Mouse (Mus musculus) frontal cortex, postnatal 25 days (tissue): ENCODE results near the gene Tle3.

Experiments used
- DNase-seq, 2 experiments: peaks; one replicate each; pipeline ENCODE4 v3.0.0; 2022; ENCODE audit warnings: low spot score in 2 of 2

The Tle3 gene

DNA sequence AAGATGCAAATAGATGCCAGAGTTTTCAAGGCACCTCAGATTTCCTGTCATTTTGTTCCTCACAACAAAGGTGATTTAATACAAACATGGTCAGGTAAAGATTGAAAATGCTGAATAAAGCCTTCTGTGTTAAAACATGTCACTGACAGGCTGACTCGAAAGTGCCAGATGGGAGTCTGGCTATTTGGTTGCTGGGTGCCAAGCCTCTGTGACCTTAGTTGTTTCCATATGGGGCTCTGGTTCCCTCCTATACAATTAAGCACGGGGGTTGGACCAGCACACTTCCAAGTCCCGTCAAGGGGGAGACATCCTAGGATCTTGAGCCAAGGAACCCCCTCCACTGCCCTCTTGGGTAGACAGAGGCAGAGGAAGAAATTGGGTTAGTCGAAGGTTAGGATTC lies 13.2 kb upstream of the Tle3 start:
- no peak for DNase-seq

DNA sequence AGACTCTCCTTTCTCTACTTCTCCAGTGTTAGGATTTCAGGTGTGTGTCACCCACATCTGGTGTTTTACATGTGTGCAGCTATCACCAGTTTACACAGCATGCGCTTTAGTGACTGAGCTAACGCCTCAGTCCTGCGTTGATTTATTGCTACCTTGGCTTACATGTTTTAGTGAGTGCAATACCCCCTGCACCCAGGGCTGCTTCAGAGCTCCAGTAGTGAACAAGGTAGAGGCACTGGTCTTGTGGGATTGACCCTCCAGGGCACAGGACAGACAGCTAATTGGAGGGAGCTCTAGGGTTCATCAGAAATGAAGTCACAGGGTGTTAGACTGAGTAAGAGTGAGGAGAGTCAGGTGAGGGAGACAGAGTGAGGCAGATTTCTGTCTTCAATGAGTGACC lies 12.4 kb upstream of the Tle3 start:
- DNase-seq: no peak

DNA sequence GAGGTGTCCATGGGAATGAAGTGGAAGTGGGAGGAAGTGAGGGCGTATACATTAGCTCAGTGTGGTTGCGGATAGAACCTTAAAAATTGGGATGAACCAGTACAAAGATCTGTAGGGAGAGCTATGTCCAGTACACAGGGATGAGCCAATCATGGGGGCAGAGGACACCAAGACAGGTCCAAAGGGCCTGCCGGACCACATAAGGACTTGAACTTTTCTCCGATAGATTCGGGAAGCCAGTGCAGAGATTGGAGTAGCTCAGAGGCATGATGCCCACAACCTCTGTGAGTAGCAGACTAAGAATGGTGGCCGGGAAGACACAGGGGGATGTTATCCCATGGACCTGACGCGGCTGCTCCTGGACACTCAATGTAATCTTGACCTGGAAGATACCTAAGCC lies 12.0 kb upstream of the Tle3 start:
- no peak for DNase-seq

DNA sequence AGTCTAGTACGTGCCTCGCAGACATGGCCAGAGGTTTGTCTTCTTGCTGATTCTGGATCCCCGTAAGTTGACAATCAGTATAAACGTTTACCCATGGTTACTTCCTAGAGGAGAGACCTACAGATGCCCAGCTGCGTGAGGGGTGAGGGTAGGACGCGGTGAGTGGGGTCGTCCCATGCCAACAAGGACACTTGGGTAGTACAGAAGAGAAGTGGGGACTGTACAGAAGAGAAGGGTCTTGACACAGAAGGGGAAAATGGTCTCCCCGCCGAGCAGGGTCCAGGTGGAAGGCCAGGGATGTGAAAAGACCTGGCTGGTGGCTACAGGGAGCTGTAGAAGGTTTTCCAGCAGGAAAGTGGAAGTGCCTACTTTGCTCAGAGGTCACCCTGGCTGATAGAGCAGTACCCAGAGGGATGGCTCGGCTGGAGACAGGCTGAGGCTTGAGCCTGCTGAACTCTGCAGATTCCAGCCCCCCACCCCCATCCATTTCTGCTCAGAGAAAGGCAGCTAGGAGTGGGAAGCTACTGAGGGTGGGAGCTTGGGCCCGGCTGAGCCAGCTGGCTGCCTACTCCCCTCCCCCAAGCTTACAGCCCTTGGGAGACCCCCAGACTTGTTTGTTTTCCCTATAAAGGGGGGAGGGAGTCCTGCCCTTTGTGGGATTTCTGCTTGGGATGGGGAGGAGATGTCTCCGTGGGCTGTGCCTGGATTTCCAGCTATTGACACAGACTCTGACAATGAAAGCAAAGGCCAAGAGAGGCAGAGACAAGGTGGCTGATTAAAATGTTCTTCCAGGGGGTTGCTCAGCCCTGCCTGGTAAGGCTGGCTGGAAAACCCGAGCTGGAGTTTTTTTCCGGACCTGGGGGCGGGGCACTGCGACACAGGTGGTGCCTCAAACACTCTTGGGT lies 11.2 kb upstream of the Tle3 start:
- no peak for DNase-seq

DNA sequence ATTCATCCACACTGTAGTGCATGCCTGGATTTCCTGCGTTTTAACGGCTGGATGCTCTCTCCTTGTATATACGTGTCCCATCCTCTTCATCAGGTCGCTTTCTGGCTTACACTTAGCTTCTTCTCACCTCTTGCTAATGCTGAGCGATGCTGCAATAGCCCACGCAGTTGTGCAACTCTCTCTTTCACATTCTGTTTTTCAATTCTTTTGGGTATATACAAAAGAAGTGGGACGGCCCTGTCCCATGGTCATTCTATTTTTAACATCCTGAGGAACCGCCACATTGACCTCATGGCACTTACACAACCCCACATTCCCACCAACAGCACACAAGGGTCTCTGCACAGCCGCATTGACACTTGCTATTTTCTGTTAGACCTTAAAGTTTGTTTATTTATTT lies 9.0 kb upstream of the Tle3 start:
- DNase-seq: no peak

DNA sequence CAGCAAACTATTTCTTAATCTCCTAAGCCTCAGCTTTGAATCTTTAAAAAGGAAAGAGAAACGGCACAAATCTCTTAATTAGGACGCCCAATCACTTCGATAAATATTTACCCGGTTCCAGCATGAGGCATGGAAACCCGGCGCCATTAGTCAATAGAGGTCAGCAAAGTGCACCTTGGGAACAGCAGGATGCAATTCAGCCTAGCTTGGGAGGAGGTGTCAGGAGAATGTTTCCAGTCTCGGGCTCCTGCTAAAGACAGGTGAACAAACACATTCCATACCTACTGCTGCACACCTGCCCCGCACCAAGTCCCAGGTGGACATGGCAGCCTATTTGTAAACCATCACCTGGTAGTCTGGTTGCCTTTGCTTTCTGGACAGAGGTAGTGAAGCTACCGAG lies 6.1 kb upstream of the Tle3 start:
- no peak for DNase-seq

DNA sequence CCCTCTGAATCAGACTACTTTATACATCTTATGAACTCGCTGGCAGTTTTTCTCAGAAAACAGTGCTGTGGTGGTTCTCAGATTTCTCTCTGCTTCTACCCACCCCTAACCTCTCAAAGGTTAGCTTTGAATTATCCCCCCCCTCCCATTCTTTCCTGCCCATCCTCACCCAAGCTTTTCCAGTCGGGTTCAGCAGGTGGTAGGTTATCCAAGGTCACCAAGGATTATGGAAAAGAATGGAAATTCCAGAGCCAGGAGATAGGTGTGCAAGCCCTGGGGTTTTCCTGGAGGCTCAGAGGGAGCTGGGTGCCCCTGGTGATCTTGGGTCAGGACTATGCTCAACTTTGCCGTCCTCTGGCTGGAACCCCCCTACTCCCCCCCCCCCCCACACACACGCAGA lies 5.0 kb upstream of the Tle3 start:
- no peak for DNase-seq

DNA sequence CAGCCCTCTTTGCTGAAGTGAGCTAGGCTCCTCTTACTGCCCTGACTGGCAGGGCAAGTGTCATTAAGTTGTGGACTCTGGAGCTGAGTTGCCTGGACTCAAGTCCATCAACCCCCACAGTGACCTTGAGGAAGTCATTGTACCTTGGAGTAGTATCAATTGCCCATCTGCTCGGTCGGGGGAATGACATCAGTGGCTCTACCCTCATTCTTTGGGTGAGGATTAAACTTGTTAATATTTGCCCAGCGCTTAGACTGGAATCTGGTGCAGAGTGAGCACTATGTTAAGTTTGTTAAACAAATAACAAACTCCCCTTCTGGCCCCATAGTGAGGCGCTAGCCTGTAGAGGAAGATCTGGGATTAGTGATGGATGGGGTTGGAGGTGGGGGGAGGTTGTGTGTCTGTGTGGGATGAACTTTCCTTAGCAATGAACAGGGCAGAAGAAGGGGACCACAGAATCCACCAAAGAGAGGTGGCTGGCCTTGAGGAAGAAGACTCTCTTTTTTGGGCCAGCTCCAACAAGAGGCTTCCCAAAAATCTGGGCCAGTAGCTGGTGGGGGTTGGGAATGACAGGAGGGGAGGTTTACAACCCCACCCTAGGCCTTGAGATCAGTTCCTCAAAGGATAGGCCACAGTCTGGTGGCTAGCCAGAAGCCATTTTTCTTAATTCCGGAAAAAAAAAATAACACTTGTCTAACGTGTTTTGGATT lies 4.2 kb upstream of the Tle3 start:
- DNase-seq: no peak

DNA sequence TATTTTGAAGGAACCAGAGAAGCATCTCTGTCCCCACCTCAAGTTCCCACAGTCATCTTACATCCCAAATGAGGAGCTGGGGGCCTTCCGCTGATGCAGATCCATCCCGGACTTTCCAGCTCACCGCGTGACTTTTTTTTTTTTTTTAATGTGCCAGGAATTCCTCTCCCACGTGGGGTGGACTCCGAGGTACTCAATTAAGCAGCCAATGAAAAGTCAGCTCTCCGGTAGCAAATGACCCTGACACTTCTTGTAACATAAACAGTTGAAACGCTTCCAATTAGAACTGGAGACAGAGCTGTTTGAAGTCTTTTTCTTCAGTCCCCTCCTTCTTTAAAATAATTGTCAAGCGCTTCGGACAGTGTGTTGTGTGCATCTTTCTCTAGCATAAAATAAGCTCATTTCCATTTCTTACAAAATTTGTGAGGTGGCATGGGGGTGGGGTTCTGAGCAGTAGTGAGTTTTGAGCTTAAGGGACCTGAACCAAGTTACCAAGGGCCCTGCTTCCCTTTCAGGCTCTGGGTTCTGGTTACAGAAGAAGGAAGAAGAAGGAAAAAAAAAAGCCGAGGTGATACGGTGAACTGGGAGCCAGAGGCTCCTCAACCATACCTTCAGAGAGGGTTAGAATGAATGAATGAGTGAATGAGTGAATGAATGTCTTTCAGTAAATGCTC lies 3.5 kb upstream of the Tle3 start:
- DNase-seq: no peak

DNA sequence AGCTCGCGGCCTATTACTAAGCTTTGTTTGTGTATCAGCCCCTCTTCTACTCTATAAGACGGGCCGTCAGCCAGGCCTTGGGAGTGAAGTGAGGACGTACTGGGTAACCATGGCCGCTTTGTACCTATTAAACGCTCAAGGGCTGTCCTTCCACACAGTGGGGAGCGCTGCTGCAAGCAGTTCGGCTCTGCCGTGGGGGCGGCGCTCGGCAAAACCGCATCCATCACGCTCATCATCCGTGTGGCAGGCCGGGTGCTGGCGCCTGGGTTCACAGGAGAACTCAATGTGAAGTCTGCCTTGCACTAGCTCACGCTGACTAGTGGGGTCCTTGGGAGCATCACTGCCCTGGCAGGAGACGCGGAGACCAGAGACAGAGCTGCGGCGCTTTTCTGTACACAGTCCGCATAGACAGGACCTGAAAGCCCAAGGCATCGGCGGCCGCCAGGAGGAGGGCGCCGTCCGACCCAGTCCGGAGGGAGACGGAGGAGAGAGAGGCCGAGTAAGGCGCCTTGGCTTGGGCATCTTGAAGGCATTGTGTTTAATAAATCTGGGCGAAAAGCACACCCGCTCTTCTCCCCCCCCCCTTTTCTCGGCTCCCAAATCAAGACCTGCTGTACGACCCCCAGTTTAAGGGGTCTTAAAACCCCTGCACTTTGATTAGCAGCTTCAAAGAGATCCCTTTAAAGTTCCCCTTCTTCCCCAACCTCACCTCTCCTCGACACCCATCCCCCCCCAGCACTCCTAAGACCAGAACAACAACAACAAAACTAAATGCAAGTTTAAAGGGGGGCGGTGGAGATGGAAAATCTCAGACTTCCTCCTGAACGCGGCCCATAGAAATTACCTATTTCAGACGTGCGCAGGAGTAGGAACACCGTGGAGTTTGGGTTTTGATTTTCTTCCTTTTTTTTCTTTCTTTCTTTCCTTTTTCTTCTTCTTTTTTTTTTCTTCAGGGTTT lies 2.6 kb upstream of the Tle3 start:
- peak in 1 of 2 experiments; percentile 22 for DNase-seq

DNA sequence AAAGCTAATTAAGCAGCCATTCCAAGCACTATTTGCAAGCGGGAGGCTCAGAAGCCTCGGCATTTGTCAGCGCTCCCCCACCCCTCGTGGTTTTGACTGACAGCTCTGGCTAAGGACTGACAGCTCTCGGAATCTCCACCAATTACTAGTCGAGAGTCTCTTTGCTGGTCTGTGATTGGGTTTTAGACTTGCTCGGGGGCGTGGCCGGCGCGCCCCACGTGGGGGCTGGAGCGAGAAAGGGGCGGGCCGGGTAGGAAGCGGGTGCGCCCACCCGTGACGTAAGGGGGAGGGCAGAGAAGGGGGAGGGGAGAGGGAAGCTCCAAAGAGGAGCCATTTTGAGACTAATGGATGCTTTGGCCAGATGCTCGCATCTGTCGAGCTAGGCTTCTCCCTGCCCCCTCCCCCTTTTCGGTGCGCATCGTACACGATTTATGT lies 1.7 kb upstream of the Tle3 start:
- peak; percentile 99 to 100 for DNase-seq

DNA sequence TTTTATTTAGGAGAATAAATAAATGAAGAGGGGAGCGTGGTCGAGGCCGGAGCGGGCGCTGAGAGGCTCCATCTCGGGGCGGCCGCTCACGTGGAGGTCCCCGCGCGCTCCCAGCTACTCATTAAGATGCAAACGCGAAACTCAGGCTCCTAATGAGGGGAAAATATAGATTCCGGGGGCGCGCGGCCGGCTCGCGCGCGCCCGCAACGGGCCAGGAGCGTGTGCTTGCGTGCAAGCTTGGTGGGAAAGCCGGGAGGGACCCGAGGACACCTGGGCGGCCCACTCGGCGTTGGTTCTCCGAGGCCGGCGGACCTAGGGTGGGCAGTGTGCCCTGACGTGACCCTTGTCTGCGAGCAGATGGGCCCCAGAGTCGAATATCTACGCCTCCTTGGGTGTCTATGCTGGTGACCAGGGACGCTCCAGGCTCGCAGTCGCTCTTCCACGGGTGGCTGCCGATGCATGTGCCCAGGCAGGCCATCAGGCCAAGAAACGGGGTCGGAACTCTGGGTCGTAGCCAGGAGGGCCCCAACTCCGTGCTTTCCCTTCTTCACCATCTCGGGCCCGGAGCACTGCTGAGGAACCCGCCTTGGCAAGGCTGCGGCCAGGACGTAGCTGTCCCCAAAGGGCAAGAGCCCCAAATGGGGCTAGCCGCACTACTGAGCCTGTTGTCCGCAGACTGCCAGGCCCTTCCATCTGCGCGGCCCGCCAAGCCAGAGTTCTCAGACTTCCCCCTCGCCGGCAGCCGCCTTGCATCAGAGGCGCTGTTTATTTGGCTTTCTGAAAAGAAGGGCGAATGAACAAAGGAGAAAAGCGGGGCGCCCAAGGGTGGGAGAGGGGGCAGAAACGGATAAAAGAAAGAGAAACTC lies 1.0 kb upstream of the Tle3 start:
- peak; percentile 51 to 60 for DNase-seq

DNA sequence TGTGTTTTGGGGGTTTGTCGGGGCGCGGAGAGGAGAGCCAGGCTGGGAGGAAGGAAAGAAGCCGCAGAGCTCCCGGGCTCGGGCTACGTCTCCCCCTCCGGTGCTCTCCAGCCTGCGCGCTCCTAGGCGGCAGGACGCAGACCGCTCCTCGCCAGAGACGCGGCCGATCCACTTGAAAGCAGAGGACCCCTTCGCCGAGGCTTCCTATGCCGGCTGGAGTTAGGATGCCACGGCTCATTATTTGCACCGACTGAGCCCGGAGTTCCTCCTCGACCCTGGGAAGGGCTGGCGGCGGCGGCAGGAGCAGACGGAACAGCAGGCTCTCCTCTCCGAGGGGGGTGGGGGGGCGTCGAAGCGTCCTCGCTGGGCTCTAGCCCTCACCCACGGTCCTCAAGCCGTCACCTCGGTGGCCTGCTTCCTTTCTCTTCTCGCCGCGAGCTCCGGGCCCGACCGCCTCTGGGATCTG lies 377 bp downstream of the Tle3 start:
- DNase-seq: no peak

DNA sequence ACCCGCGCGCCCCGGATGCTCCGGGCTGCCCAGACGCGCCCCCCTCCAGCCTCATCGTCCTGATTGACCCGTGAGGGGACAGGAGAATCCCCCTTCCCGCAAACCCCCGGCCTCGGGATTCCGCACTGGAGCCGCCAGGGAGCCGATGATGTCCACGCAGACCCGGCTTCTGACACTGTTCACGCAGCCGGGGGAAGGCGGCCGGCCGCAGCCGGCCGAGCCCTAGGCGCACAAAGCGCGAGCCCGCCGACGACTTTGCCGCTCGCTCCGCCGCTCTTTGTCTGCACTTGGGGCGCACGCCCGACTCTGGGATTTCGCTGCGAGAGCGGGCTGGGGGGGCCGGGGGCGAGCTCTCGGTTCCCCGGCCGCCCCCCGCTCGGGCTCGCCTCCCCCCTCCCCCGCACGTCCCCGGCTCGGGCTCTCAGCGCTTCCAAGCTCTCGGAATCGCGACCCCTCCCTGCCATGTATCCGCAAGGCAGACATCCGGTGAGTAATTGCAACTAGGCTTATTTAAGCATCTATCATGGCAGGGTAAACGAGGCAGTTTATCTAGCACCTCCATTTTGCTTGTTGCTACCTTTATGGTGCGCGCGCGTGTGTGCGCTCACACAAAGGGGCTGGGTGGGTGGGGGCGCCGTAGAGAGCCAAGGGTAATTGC lies 939 bp downstream of the Tle3 start:
- DNase-seq: peak; percentile 17 to 19

DNA sequence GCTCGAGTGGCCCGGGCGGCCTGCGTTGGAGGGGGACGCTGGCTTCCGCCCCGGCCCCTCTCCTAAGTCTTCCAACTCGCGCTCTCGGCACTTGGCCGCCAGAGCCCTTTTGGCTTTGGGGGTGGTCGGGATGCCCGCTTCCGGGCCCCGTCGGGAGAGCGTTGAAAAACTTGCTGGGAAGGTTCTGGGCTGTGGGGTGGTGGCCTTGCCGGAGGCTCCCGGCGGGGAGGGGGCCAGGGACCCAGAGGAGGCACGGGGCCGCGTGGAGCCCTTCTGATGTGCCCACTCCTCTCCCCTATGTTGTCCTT lies 1.4 kb downstream of the Tle3 start:
- DNase-seq: no peak

DNA sequence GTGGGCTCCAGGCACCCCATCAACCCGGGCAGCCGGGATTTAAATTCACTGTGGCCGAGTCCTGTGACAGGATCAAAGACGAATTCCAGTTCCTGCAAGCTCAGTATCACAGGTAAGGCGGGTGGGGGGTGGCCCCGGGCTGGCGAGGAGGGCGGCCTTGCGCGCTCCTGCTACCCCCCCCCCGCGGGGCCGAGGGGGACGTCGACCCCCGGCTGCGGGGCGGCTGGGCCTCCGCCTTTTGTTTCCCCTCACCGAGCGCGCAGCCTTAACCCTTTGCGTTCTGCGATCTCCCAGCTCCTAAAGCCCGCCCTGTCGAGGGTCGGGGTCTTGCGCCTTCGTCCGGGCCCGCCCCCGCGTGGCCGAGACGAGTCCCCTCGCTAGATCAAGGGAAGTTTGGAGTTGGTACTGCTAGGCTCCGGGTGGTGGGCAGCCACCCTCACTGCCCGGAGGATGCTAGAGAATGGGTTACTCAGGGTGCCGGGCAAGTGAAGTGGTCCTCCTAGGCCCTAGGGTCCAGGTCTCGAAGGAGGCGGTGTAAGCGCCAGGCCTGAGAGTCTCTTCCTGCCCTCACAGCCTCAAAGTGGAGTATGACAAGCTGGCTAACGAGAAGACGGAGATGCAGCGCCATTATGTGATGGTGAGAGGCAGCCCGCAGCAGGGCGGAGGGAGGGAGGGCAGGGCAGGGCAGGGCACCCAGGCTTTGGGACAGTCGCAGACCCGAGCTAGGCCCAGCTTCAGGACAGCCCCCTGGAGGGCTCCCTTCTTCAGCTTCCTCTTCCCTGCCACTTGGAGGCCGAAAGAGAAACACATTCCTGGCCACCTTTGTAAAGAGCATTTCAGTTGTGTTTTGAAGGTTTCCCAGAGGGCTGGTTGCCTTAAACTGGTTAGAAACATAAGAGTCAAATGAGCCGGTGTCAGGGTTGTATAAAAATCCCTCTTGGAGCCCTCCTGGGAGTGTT lies 2.1 kb downstream of the Tle3 start:
- DNase-seq: peak in 1 of 2 experiments; percentile 19

DNA sequence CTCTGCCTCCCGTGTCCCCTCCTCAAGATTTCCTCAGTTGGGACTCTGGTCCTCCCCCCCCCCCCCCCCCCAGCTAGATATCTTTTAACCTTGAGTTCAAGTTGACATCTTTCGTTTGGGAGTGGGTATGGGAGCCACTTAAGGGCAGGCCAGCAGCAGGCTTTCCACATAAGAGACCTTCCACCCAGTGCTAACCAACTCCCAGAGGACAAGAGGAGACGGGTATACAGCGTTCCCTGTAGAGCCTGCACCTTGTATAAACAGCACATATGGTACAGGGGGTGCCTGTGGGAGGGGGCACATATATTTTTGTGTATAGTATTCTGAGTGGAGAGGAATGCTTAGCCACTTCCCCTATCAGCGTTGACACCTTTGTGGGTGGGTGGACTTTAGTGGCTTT lies 2.8 kb downstream of the Tle3 start:
- no peak for DNase-seq

DNA sequence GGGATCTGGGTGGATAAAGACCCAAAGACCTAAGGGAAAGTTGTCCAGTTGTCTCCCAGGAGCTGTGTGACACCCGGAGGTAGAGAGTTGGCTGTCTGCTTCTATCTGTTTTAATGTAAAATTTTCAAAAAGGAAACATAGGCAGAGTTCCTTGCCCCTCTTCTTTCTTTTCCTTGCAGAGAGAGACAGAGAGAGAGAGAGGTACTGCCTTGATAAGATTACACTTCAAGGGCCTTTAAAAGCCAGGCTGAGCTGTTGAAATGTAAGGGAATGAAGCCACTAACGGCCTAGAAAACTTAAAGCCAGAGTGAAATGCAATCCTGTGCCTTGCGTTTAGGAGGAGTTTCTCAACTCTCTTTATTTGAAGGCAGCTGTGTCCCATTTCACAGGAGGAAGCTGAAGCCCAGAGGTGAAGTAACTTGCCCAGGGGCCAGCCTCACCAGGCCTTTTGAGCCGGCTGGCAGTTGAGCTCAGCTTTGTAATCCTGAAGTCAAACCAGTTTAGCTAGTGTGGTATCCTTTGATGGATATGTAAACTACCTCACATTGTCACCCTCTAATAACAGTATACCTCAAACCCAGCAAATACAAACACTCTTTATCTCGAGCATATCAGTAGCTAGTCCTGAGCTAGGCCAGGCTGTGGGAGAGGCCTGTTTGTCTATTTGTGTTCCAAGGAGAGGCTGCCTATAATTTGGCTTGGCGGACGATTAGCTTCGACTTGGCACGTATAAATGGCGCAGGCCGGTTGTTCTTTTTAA lies 3.8 kb downstream of the Tle3 start:
- DNase-seq: no peak
